In genomic region chr5:144394142-144394541, GRCm38 (mm10) we compare ENCODE assay signal across 17 mouse cellular contexts. TPM values are rescaled to one million over a fixed set of nuclear protein-coding genes. Genes with fewer than 3 reads are reported as not detected.
DNase-seq lines count a peak whose midpoint lies in the region; ATAC-seq lines count a peak whose summit lies in the region.
"Had no signal": no experiment of that assay in that cellular context is flagged by ENCODE, and none has a peak within 500 bp of the region (broad histone marks: within the 10 kb centered on the region; RNA-seq: fewer than 3 reads in every experiment).

No protein-coding gene starts in this region.

- peak; percentile 67 for DNase-seq in adrenal gland, adult 2 months
- DNase-seq in adrenal gland, postnatal 4 days (ENCODE audit: low spot score in 2 of 2): no peak
- DNase-seq in adrenal gland, postnatal 10 days: peak; percentile 21
- peak; percentile 21 to 25 for DNase-seq in adrenal gland, postnatal 36 days
- DNase-seq in cerebellum, adult 11 months: no peak
- DNase-seq: cerebellum, adult 11-12 months; cerebellum, adult 2 months; cerebellum, adult 9-10 months; cerebellum, postnatal 10 days; cerebellum, postnatal 25 days; embryo, embryonic 11 days had no signal

- ATAC-seq in megakaryocyte progenitor cell, adult 5-6 weeks (replicated peaks; ENCODE audit: poor library complexity): no peak
- ATAC-seq: forebrain, embryonic 14.5 days; forebrain, embryonic 16.5 days had no signal

RNA-seq across cellular contexts. Expression of gene Baiap2l1, which starts 36.2 kb away (rescaled TPM):
- total RNA-seq in adrenal gland, adult 2 months (2021): 1 to 10 TPM; 8.5 to 8.6 TPM
- 5.6 and 6.9 TPM in 2 replicates for polyA plus RNA-seq in adrenal gland, adult 2 months (2012; rRNA removed)
- total RNA-seq in adrenal gland, postnatal 4 days (2021): 1 to 10 TPM; 6.3 to 8.0 TPM
- total RNA-seq in adrenal gland, postnatal 10 days (2021): 1 to 10 TPM; 3.7 to 6.8 TPM
- total RNA-seq in adrenal gland, postnatal 36 days (2021): 10 to 100 TPM in 1 of 2 experiments, 1 to 10 TPM in 1; 8.9 to 15.2 TPM
- total RNA-seq in megakaryocyte progenitor cell, adult 5-6 weeks (2015): not detected in 2 replicates
- total RNA-seq in megakaryocyte progenitor cell, adult 5-6 weeks (2017): not detected in 2 replicates
- total RNA-seq: common myeloid progenitor, adult 5-6 weeks; MEL had no signal
- polyA plus RNA-seq: erythroblast, embryonic 14.5 days had no signal

Comparison
In these comparisons a context has a peak if more than half of its experiments do, and no peak if none do; other contexts are left out.
1. DNase-seq: peak in adrenal gland, adult 2 months (single experiment), adrenal gland, postnatal 10 days (single experiment) and adrenal gland, postnatal 36 days (2 of 2); none in adrenal gland, postnatal 4 days (0 of 2) and cerebellum, adult 11 months (single experiment).
2. RNA of gene Baiap2l1, which starts 36.2 kb away (total RNA-seq): 8.9 to 15.2 TPM in adrenal gland, postnatal 36 days, 8.5 to 8.6 TPM in adrenal gland, adult 2 months, 6.3 to 8.0 TPM in adrenal gland, postnatal 4 days and 3.7 to 6.8 TPM in adrenal gland, postnatal 10 days; not detected in megakaryocyte progenitor cell, adult 5-6 weeks; every median in the first group is over 4 times any median in the second.